Mouse (Mus musculus) heart, postnatal 0 days (tissue): ENCODE results near the gene Amfr.

Experiments
- CTCF ChIP-seq: IDR thresholded peaks from 2 replicates; pipeline ENCODE4 v1.5.1; 2016; ENCODE audit warnings: antibody characterized with exemption, control low read depth, low read depth
- EP300 ChIP-seq: IDR thresholded peaks from 2 replicates; pipeline ENCODE4 v1.6.1; 2016; ENCODE audit warnings: antibody characterized with exemption, low read depth

- no peak for TF ChIP-seq CTCF
- TF ChIP-seq EP300, result no peak
These were observed 8.5 kb downstream of the Amfr start for GRCm38 (mm10) chr8:94004139-94004538.
